ENCODE assay signal across 26 mouse cellular contexts in genomic region chr9:57244106-57244685, GRCm38 (mm10). TPM values are rescaled to one million over a fixed set of nuclear protein-coding genes. Genes with fewer than 3 reads are reported as not detected.
DNase-seq lines count a peak whose midpoint lies in the region; TF ChIP-seq lines count a peak whose summit lies in the region.
"Had no signal": no experiment of that assay in that cellular context is flagged by ENCODE, and none has a peak within 500 bp of the region (broad histone marks: within the 10 kb centered on the region; RNA-seq: fewer than 3 reads in every experiment).

No protein-coding gene starts in this region.

- H3K9me3 ChIP-seq in E14TG2a.4 (ENCODE audit: low read length) = no peaks in the 10 kb centered on the region
- H3K9me3 ChIP-seq: embryonic facial prominence, embryonic 10.5 days; heart, embryonic 15.5 days; hindbrain, embryonic 10.5 days; limb, embryonic 10.5 days; liver, embryonic 15.5 days; lung, embryonic 15.5 days; stomach, embryonic 15.5 days had no signal

- H3K27me3 ChIP-seq in E14TG2a.4 (ENCODE audit: insufficient read depth, low read length) = peaks cover 19% of the 10 kb centered on the region
- H3K27me3 ChIP-seq: lung, embryonic 15.5 days; stomach, embryonic 15.5 days had no signal

- TF ChIP-seq CTCF in E14TG2a.4 (conservative IDR thresholded peaks at IDR 0.05; ENCODE audit: low read length) = no peak

- H3K36me3 ChIP-seq in E14TG2a.4 (ENCODE audit: insufficient read depth, low read length) = no peaks in the 10 kb centered on the region
- H3K36me3 ChIP-seq: embryonic facial prominence, embryonic 10.5 days; heart, embryonic 15.5 days; hindbrain, embryonic 10.5 days; limb, embryonic 10.5 days; liver, embryonic 15.5 days; lung, embryonic 15.5 days; stomach, embryonic 15.5 days had no signal

- DNase-seq in heart, adult 8-10 months (ENCODE audit: low spot score) = peak; percentile 39
- DNase-seq in heart, postnatal 14 days = no peak
- DNase-seq in lung, postnatal 36 days = peak; percentile 35
- no peak for DNase-seq in lung, postnatal 4 days
- DNase-seq in R1 (ENCODE audit: low read depth, low spot score) = peak; percentile 86
- no peak for DNase-seq in thymus, postnatal 25 days
- DNase-seq: adrenal gland, postnatal 25 days; cerebellum, adult 11 months; cerebellum, adult 9-11 months; gastrocnemius, postnatal 25 days; kidney, adult 18-20 months; kidney, postnatal 14 days; liver; thymus, adult 2 months had no signal

- peaks cover 59% of the 10 kb centered on the region for H3K4me1 ChIP-seq in E14TG2a.4 (replicated peaks; ENCODE audit: low read depth, low read length)
- H3K4me1 ChIP-seq: embryonic facial prominence, embryonic 10.5 days had no signal

- H3K4me3 ChIP-seq in E14TG2a.4 (replicated peaks; ENCODE audit: low read length) = peak overlapping the region; percentile 17; the same call in 1 of the 2 replicates
- H3K4me3 ChIP-seq: embryonic facial prominence, embryonic 10.5 days; heart, embryonic 15.5 days; hindbrain, embryonic 10.5 days; limb, embryonic 10.5 days; liver, embryonic 15.5 days; lung, embryonic 15.5 days; stomach, embryonic 15.5 days had no signal

- intact Hi-C loops in heart, postnatal 14 days (cut with DNase I) = no loop called here

RNA-seq across cellular contexts. Expression of gene Trcg1, which starts 7.8 kb away (rescaled TPM):
- total RNA-seq in heart, adult 8-10 months (2022) = not detected
- total RNA-seq in heart, postnatal 14 days (2021) = not detected
- total RNA-seq: adrenal gland, postnatal 25 days; gastrocnemius, postnatal 25 days; layer of hippocampus, adult 18-20 months; layer of hippocampus, postnatal 25 days; megakaryocyte progenitor cell, adult 5-6 weeks; monocyte, adult 5-6 weeks had no signal

RNA-seq across cellular contexts. Expression of gene 1700017B05Rik, which starts 18.2 kb away (rescaled TPM):
- 10 to 100 TPM in 2 of 4 experiments, 1 to 10 TPM in 2; 7.9 to 10.7 (median 9.4) TPM for total RNA-seq in heart, adult 8-10 months (2022)
- 10 to 100 TPM; 15.5 to 16.4 TPM for total RNA-seq in heart, postnatal 14 days (2021)

Comparison
In these comparisons a context has a peak if more than half of its experiments do, and no peak if none do; other contexts are left out.
1. DNase-seq: peak in heart, adult 8-10 months (single experiment), lung, postnatal 36 days (single experiment) and R1 (single experiment); none in heart, postnatal 14 days (0 of 2), lung, postnatal 4 days (0 of 2) and thymus, postnatal 25 days (single experiment).